Mouse (Mus musculus) cerebellum, postnatal 4 days (tissue): ENCODE measurements around the gene Wdr11.

Source experiments
- DNase-seq, 2 experiments: peaks; one replicate each; pipeline ENCODE4 v3.0.0; 2022; ENCODE audit warnings: low spot score in 2 of 2, mixed read lengths in 1 of 2

Gene Wdr11

DNA sequence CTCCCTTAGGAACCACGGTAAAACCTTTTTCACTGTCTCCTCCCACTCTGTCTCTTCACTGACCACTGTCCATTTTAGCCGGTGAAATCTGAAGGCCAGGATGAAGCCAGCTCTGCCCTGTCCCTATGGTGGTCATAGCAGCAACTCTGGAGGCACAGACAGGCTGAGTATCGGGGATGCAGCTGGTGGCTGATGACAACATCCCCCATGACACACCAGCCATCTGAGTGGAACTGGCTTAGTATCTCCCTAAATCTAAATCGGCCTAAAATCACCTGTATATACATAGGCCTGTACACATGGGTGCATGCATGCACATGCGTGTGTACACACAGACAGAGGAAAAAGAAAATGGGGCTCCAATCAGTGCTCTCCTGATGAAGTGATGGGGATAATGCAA lies 93.7 kb downstream of the Wdr11 start:
- no peak for DNase-seq
